Mouse (Mus musculus) embryonic facial prominence, embryonic 13.5 days (tissue): ENCODE measurements around the gene Ereg. TPM values are rescaled to one million over a fixed set of nuclear protein-coding genes. Genes with fewer than 3 reads are reported as not detected.

Source experiments
- polyA plus RNA-seq: library from polyadenylated mRNA; unstranded; fragments of >200 nt; fragmentation: Nextera tagmentation; extraction: Ambion mirVana; gene quantifications from 2 replicates; pipeline ENCODE4 v1.2.1, GENCODE M21; 2015

Ereg gene
- polyA plus RNA-seq, 1 experiment from 2014 or later, result not detected

Other genes starting within 250 kb of the Ereg start
- gene Cxcl1, start 183.4 kb upstream of the Ereg start, polyA plus RNA-seq, result 0.38 and 1.5 TPM in 2 replicates
- 0.23 TPM in 1 of 2 replicates, not detected in the other for gene Cxcl2, start 170.8 kb upstream of the Ereg start, polyA plus RNA-seq
- 60.1 and 67.4 TPM in 2 replicates for gene Mthfd2l, start 143.5 kb upstream of the Ereg start, polyA plus RNA-seq
- gene Epgn, start 47.2 kb upstream of the Ereg start, polyA plus RNA-seq, result 0.44 and 0.60 TPM in 2 replicates
- gene Areg, start 65.0 kb downstream of the Ereg start, polyA plus RNA-seq, result 0.22 and 0.29 TPM in 2 replicates